Mouse (Mus musculus) G1E (cell line): ENCODE results near the gene Cadm2.

Source experiments
- CTCF ChIP-seq: IDR thresholded peaks from 2 replicates; pipeline ENCODE4 v1.5.1; 2012; ENCODE audit warnings: low read depth, low read length, inconsistent platforms, mixed read lengths
- GATA1 ChIP-seq: IDR thresholded peaks from 2 replicates; pipeline ENCODE4 v1.6.1; 2012; ENCODE audit warnings: borderline replicate concordance, low read length, inconsistent platforms, mixed read lengths
- GATA2 ChIP-seq: IDR thresholded peaks from 2 replicates; pipeline ENCODE4 v1.6.1; 2012; ENCODE audit warnings: low read depth, low read length, inconsistent platforms, borderline replicate concordance
- TAL1 ChIP-seq: conservative IDR thresholded peaks from 2 replicates; pipeline ENCODE4 v1.6.1; 2012; ENCODE audit warnings: low read depth, low read length, inconsistent platforms, mixed read lengths

DNA sequence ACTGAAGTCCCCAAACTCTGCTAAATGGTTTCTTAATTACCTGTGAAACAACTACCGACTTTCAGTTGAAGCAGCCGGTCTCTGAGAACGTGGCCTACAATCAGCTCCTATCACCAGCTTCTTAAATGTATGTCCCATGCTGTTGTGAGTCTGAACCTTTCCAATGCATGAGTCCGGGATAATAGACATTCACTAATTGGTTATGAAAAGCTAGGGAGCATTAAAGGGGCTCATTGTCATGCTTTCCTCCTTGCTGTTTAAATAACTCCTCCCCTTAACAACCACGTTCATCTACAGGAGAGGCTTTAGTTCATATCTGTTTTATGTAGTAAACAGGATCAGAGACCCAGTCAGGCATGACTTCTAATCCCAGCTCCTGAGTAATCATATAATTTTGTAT lies 1008.1 kb downstream of the Cadm2 start:
- TF ChIP-seq CTCF (no peak), GATA2 (no peak), TAL1 (no peak), GATA1 (no peak)
